Mouse (Mus musculus): ENCODE measurements around the gene Prkce. TPM values are rescaled to one million over a fixed set of nuclear protein-coding genes. Genes with fewer than 3 reads are reported as not detected.

The Prkce gene
- total RNA-seq (2022): 10 to 100 TPM; 11.4 to 14.5 (median 13.2) TPM

GRCm38 (mm10) chr17:86167320-86168230 lies at the start of gene Prkce:
Prkce (plus strand) TSS chr17:86167785.
- peak; percentile 69 to 73 for DNase-seq (ENCODE audit: low spot score in 2 of 2)

GRCm38 (mm10) chr17:86123146-86123545 lies 44.4 kb upstream of the Prkce start:
- no peak for DNase-seq (ENCODE audit: low spot score in 2 of 2)

GRCm38 (mm10) chr17:86125908-86126307 lies 41.7 kb upstream of the Prkce start:
- no peak for DNase-seq (ENCODE audit: low spot score in 2 of 2)

- no peak for DNase-seq (ENCODE audit: low spot score in 2 of 2)
Measured at GRCm38 (mm10) chr17:86128198-86128597, 39.4 kb upstream of the Prkce start.

GRCm38 (mm10) chr17:86132534-86132933 lies 35.1 kb upstream of the Prkce start:
- no peak for DNase-seq (ENCODE audit: low spot score in 2 of 2)

- DNase-seq (ENCODE audit: low spot score in 2 of 2): no peak
Measured at GRCm38 (mm10) chr17:86134461-86134860, 33.1 kb upstream of the Prkce start.

- no peak for DNase-seq (ENCODE audit: low spot score in 2 of 2)
Measured at GRCm38 (mm10) chr17:86135835-86136234, 31.8 kb upstream of the Prkce start.

GRCm38 (mm10) chr17:86144537-86145078 lies 23.0 kb upstream of the Prkce start:
- DNase-seq (ENCODE audit: low spot score in 2 of 2): no peak

- peak; percentile 81 to 86 for DNase-seq (ENCODE audit: low spot score in 2 of 2)
Measured at GRCm38 (mm10) chr17:86145079-86145951, 22.3 kb upstream of the Prkce start, which contains the start of gene Srbd1. Srbd1 (minus strand) TSS chr17:86145175.

GRCm38 (mm10) chr17:86149726-86150125 lies 17.9 kb upstream of the Prkce start:
- no peak for DNase-seq (ENCODE audit: low spot score in 2 of 2)

- DNase-seq (ENCODE audit: low spot score in 2 of 2): peak; percentile 28
Measured at GRCm38 (mm10) chr17:86150867-86151348, 16.7 kb upstream of the Prkce start.

- no peak for DNase-seq (ENCODE audit: low spot score in 2 of 2)
Measured at GRCm38 (mm10) chr17:86156999-86157398, 10.6 kb upstream of the Prkce start.

- DNase-seq (ENCODE audit: low spot score in 2 of 2): no peak
Measured at GRCm38 (mm10) chr17:86162672-86163071, 4.9 kb upstream of the Prkce start.

GRCm38 (mm10) chr17:86164416-86164815 lies 3.2 kb upstream of the Prkce start:
- DNase-seq (ENCODE audit: low spot score in 2 of 2): no peak

- DNase-seq (ENCODE audit: low spot score in 2 of 2): no peak
Measured at GRCm38 (mm10) chr17:86166051-86166566, 1.5 kb upstream of the Prkce start.

GRCm38 (mm10) chr17:86166567-86167319 lies 842 bp upstream of the Prkce start:
- DNase-seq (ENCODE audit: low spot score in 2 of 2): peak; percentile 79 to 85

- DNase-seq (ENCODE audit: low spot score in 2 of 2): peak in 1 of 2 experiments; percentile 18
Measured at GRCm38 (mm10) chr17:86168231-86168981, 821 bp downstream of the Prkce start.

GRCm38 (mm10) chr17:86169092-86169491 lies 1.5 kb downstream of the Prkce start:
- no peak for DNase-seq (ENCODE audit: low spot score in 2 of 2)

GRCm38 (mm10) chr17:86170164-86170958 lies 2.8 kb downstream of the Prkce start:
- no peak for DNase-seq (ENCODE audit: low spot score in 2 of 2)
